ENCODE assay signal across 8 mouse cellular contexts in the genomic region with DNA sequence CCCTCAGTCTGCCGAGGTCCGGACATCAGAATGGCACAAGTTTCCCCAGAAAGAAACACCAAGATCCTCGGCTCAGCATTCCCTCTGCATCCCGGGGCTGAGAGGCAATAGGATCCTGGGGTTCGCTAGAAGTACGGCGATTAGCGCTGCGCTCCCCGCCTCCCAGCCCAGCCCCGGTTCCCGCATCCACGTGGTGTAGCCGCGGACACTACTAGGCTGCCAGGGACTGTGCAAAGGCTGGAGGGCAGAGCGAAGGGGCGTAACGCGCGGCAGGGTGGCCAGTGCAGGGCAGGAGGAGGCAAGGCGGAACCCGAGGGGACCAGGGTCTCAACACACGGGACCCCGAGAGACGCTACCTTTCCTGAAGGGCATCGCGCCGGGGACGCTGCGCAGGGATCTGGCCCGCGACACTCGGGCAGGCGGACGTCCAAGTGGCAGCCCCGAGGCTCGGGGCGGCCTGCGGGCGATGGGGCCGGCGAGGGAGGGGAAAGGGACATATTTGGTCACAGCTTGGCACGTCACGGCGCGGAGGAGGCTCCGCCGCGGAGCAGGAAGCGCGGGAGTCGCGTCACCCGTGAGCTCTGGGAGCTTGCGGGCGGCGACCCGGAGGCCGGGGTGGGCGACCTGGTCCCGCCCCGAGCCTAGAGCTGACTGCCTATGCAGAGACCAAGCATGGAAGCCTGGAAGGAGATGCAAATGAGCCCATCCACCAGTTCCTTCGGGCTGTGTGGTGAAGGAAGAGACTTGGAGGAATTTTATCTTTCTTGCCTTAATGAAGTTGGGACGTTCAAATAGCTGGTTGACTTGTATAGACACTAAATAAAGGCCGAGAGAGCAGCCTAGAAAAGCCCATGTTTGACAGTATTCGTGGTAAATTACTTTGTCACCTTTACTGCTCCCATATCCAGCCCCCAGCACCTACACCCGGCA. TPM values are rescaled to one million over a fixed set of nuclear protein-coding genes. Genes with fewer than 3 reads are reported as not detected.
DNase-seq lines count a peak whose midpoint lies in the region; ATAC-seq lines count a peak whose summit lies in the region.

A gene (minus strand): TSS at position 607 of the 930 bp plus-strand sequence.

- intact Hi-C loops in heart, postnatal 10 days (cut with DNase I), result no loop called here

- peak; percentile 80 for ATAC-seq in forebrain, embryonic 13.5 days
- ATAC-seq in liver, embryonic 15.5 days (ENCODE audit: insufficient read depth), result peak; percentile 64
- ATAC-seq in stomach, embryonic 16.5 days (ENCODE audit: insufficient read depth, low FRiP score), result peak; percentile 81

- H3K36me3 ChIP-seq in forebrain, embryonic 13.5 days (ENCODE audit: poor library complexity, severe bottlenecking), result no peaks in the 10 kb centered on the region
- no peaks in the 10 kb centered on the region for H3K36me3 ChIP-seq in liver, embryonic 15.5 days (replicated peaks)
- no peaks in the 10 kb centered on the region for H3K36me3 ChIP-seq in stomach, embryonic 16.5 days (ENCODE audit: control insufficient read depth, insufficient read depth, low read length)

- H3K9me3 ChIP-seq in forebrain, embryonic 13.5 days (replicated peaks), result no peaks in the 10 kb centered on the region
- H3K9me3 ChIP-seq in liver, embryonic 15.5 days (replicated peaks), result no peaks in the 10 kb centered on the region
- H3K9me3 ChIP-seq in stomach, embryonic 16.5 days (replicated peaks; ENCODE audit: control insufficient read depth, low read length), result no peaks in the 10 kb centered on the region

- peaks cover 38% of the 10 kb centered on the region for H3K27me3 ChIP-seq in forebrain, embryonic 13.5 days
- peaks cover 28% of the 10 kb centered on the region for H3K27me3 ChIP-seq in liver, embryonic 15.5 days
- no peaks in the 10 kb centered on the region for H3K27me3 ChIP-seq in stomach, embryonic 16.5 days (ENCODE audit: control insufficient read depth, insufficient read depth, low read length)

- peak within 1 kb of the TSS; percentile 97 for H3K4me2 ChIP-seq in forebrain, embryonic 13.5 days
- peak within 1 kb of the TSS; percentile 78 for H3K4me2 ChIP-seq in liver, embryonic 15.5 days
- H3K4me2 ChIP-seq in stomach, embryonic 16.5 days (ENCODE audit: low read depth, low read length), result peak within 1 kb of the TSS; percentile 98

- H3K4me3 ChIP-seq in brown adipose tissue, adult 24 weeks (ENCODE audit: insufficient read depth, low read depth, low read length), result peak within 1 kb of the TSS; percentile 76
- peak within 1 kb of the TSS; percentile 56 for H3K4me3 ChIP-seq in forebrain, embryonic 13.5 days
- H3K4me3 ChIP-seq in liver, embryonic 15.5 days (replicated peaks), result peak within 1 kb of the TSS; percentile 58
- peak within 1 kb of the TSS; percentile 65 for H3K4me3 ChIP-seq in stomach, embryonic 16.5 days (replicated peaks; ENCODE audit: low read length)

- H3K27ac ChIP-seq in brown adipose tissue, adult 24 weeks (replicated peaks; ENCODE audit: low read depth, low read length), result peak within 1 kb of the TSS; percentile 29
- no peak within 1 kb of the TSS for H3K27ac ChIP-seq in forebrain, embryonic 13.5 days
- peak within 1 kb of the TSS; percentile 65 for H3K27ac ChIP-seq in liver, embryonic 15.5 days (replicated peaks)
- no peak within 1 kb of the TSS for H3K27ac ChIP-seq in stomach, embryonic 16.5 days (ENCODE audit: low read length)

- 2% methylated on average over 67 of the region's 67 CpGs for WGBS in forebrain, embryonic 13.5 days
- 2% methylated on average over 67 of the region's 67 CpGs for WGBS in liver, embryonic 15.5 days (ENCODE audit: insufficient replicate concordance)
- 2% methylated on average over 66 of the region's 67 CpGs for WGBS in stomach, embryonic 16.5 days

- H3K4me1 ChIP-seq in brown adipose tissue, adult 24 weeks (ENCODE audit: control insufficient read depth, insufficient read depth, insufficient read length, low read length), result peaks cover 3% of the 10 kb centered on the region; the same call in 1 of the 2 replicates
- H3K4me1 ChIP-seq in forebrain, embryonic 13.5 days, result peaks cover 22% of the 10 kb centered on the region
- H3K4me1 ChIP-seq in liver, embryonic 15.5 days (replicated peaks), result peaks cover 6% of the 10 kb centered on the region
- H3K4me1 ChIP-seq in stomach, embryonic 16.5 days (ENCODE audit: control insufficient read depth, insufficient read depth, low read length), result no peaks in the 10 kb centered on the region; the same call in 1 of the 2 replicates

- peak; percentile 92 for DNase-seq in CD4-positive helper T cell, adult 2 months (ENCODE audit: low read depth, low spot score)
- peak; percentile 82 to 87 for DNase-seq in heart, postnatal 10 days
- DNase-seq in kidney, postnatal 4 days, result peak; percentile 74 to 84
- peak; percentile 70 for DNase-seq in neural tube, embryonic 10.5 days (ENCODE audit: extremely low spot score, low spot score)

- peak within 1 kb of the TSS; percentile 69 for H3K9ac ChIP-seq in forebrain, embryonic 13.5 days
- peak within 1 kb of the TSS; percentile 39 for H3K9ac ChIP-seq in liver, embryonic 15.5 days
- H3K9ac ChIP-seq in stomach, embryonic 16.5 days (ENCODE audit: low read length), result peak within 1 kb of the TSS; percentile 75

RNA-seq across cellular contexts. Expression of the gene that starts here (rescaled TPM):
- 190 and 226 TPM in 2 replicates for polyA plus RNA-seq in brown adipose tissue, adult 24 weeks (2012; ENCODE audit: insufficient read depth, insufficient read length, missing spikeins)
- 21.5 and 21.7 TPM in 2 replicates for polyA plus RNA-seq in forebrain, embryonic 13.5 days (2015; fragmentation: Nextera tagmentation; extraction: Ambion mirVana)
- 10 to 100 TPM in 1 of 2 experiments, 1 to 10 TPM in 1; 9.9 to 17.4 TPM for total RNA-seq in heart, postnatal 10 days (2021)
- polyA plus RNA-seq in liver, embryonic 15.5 days (2015; fragmentation: Nextera tagmentation; extraction: Ambion mirVana), result 4.6 and 5.8 TPM in 2 replicates
- polyA plus RNA-seq in stomach, embryonic 16.5 days (2015; fragmentation: Nextera tagmentation; extraction: Ambion mirVana), result 16.1 and 20.6 TPM in 2 replicates

Comparison
In these comparisons a context has a peak if more than half of its experiments do, and no peak if none do; other contexts are left out.
1. H3K27ac ChIP-seq: peak in brown adipose tissue, adult 24 weeks (single experiment) and liver, embryonic 15.5 days (single experiment); none in forebrain, embryonic 13.5 days (single experiment) and stomach, embryonic 16.5 days (single experiment).
2. Peak in every context shown above with its lines, with median percentiles within 50 percentile points of each other: DNase-seq, H3K4me3 ChIP-seq, ATAC-seq, H3K4me2 ChIP-seq and H3K9ac ChIP-seq.